Mouse (Mus musculus) liver, embryonic 11.5 days (tissue): ENCODE data around the gene Rnf213. TPM values are rescaled to one million over a fixed set of nuclear protein-coding genes. Genes with fewer than 3 reads are reported as not detected.

Experiments
- ATAC-seq: fragments of 200-750 bp; cut with Nextera tagmentation; replicated peaks from 2 replicates; pipeline ENCODE4 v1.8.0; 2017; ENCODE audit warnings: moderate number of reproducible peaks, mild to moderate bottlenecking, moderate TSS enrichment, moderate library complexity; ENCODE audit not compliant: low FRiP score
- DNase-seq: peaks from one replicate; pipeline ENCODE4 v3.0.0-alpha.2; 2017; ENCODE audit warnings: low spot score
- H3K27ac ChIP-seq: fragments of 300-500 bp; sonication (generic); 2 replicates; pipeline ENCODE4 v1.5.1; 2014; ENCODE audit warnings: mild to moderate bottlenecking, low read depth, low read length, control low read depth
- H3K27me3 ChIP-seq: fragments of 300-500 bp; sonication (generic); replicated peaks from 2 replicates; pipeline ENCODE4 v1.6.1; 2014; ENCODE audit warnings: low read length, mixed read lengths; ENCODE audit not compliant: control insufficient read depth, insufficient read depth
- H3K36me3 ChIP-seq: fragments of 300-500 bp; sonication (generic); 2 replicates; pipeline ENCODE4 v1.6.1; 2014; ENCODE audit warnings: mild to moderate bottlenecking, low read length, moderate library complexity, mixed read lengths; ENCODE audit not compliant: control insufficient read depth, insufficient read depth
- H3K4me1 ChIP-seq: fragments of 300-500 bp; sonication (generic); replicated peaks from 2 replicates; pipeline ENCODE4 v1.6.1; 2014; ENCODE audit warnings: low read length, mixed read lengths; ENCODE audit not compliant: control insufficient read depth, insufficient read depth
- H3K4me2 ChIP-seq: fragments of 300-500 bp; sonication (generic); 2 replicates; pipeline ENCODE4 v1.6.1; 2014; ENCODE audit warnings: mild to moderate bottlenecking, control low read depth, moderate library complexity
- H3K4me3 ChIP-seq: fragments of 300-500 bp; sonication (generic); 2 replicates; pipeline ENCODE4 v1.5.1; 2014; ENCODE audit warnings: low read depth, low read length, control low read depth
- H3K9ac ChIP-seq: fragments of 300-500 bp; sonication (generic); 2 replicates; pipeline ENCODE4 v1.6.1; 2014; ENCODE audit warnings: low read depth, low read length, control low read depth
- H3K9me3 ChIP-seq: fragments of 300-500 bp; sonication (generic); 2 replicates; pipeline ENCODE4 v1.6.1; 2016; ENCODE audit warnings: low read length, inconsistent platforms, mixed read lengths; ENCODE audit not compliant: control insufficient read depth
- WGBS: fragments of 180-500 bp; shearing (Covaris S2); extraction: QIAGEN DNeasy Blood & Tissue Kit; methylation state at CpG from one replicate; pipeline ENCODE4 v1.1.7; 2014; 5-methylcytosine and 5-hydroxymethylcytosine counted together
- polyA plus RNA-seq: library from polyadenylated mRNA; unstranded; fragments of >200 nt; fragmentation: Nextera tagmentation; extraction: Ambion mirVana; gene quantifications from 2 replicates; pipeline ENCODE4 v1.2.1, GENCODE M21; 2014

Rnf213 gene
- polyA plus RNA-seq, 1 experiment from 2014 or later = 8.0 TPM

GRCm38 (mm10) chr11:119435880-119436872, 43.3 kb downstream of the Rnf213 start:
- Histone ChIP-seq H3K27ac (no peak overlapping the region), H3K36me3 (peaks cover 16% of the 10 kb centered on the region), H3K9ac (no peak overlapping the region), H3K9me3 (no peaks in the 10 kb centered on the region), H3K4me2 (no peak overlapping the region), H3K4me1 (no peaks in the 10 kb centered on the region), H3K4me3 (no peak overlapping the region), H3K27me3 (no peaks in the 10 kb centered on the region)
- ATAC-seq (no peak), DNase-seq (no peak)
- WGBS = 71% methylated on average over 19 of the region's 19 CpGs

DNA sequence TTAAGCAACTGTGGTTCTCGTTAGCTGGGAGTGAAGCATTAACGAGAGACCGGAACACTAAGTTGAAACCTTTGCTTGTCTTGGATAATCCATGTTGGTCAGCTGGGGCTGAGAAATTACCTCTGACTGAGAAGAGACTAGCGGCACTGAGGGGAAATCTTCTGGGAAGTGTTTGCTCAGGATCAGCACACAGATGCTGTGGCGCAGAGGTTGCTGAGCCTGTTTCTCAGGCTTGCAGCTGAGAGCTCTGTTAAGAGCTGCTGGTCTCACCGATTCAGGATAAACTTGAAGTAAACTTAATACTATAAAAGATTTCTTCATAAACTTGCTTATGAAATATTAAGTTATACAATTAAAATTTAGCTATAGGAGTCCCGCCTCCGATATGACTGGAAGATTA, 45.9 kb downstream of the Rnf213 start:
- whole genome bisulfite sequencing = 85% methylated on average over 8 of the region's 8 CpGs
- H3K9ac ChIP-seq = no peak overlapping the region
- no peaks in the 10 kb centered on the region for H3K4me1 ChIP-seq
- DNase-seq (no peak), ATAC-seq (no peak)
- H3K4me2 ChIP-seq = no peak overlapping the region
- peaks cover 14% of the 10 kb centered on the region for H3K36me3 ChIP-seq
- no peaks in the 10 kb centered on the region for H3K9me3 ChIP-seq
- no peak overlapping the region for H3K27ac ChIP-seq
- H3K4me3 ChIP-seq = no peak overlapping the region
- H3K27me3 ChIP-seq = no peaks in the 10 kb centered on the region

DNA sequence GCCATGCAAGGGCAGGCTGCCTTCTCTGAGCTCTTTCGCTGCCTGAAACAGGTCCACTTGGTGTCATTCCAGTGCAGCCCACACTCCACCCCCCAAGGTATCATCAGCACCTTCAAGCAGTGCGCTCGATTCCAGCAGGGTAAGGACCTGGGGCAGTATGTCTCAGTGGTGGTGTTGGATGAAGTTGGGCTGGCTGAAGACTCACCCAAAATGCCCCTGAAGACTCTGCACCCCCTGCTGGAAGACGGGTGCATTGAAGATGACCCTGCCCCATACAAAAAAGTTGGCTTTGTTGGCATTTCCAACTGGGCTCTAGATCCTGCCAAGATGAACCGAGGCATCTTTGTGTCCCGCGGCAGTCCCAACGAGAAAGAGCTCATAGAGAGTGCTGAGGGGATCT, 49.3 kb downstream of the Rnf213 start:
- no peak overlapping the region for H3K27ac ChIP-seq
- peaks cover 7% of the 10 kb centered on the region; the same call in 1 of the 2 replicates for H3K36me3 ChIP-seq
- no peak for DNase-seq
- no peak overlapping the region for H3K9ac ChIP-seq
- whole genome bisulfite sequencing = 89% methylated on average over 8 of the region's 8 CpGs
- no peaks in the 10 kb centered on the region for H3K9me3 ChIP-seq
- H3K4me3 ChIP-seq = no peak overlapping the region
- ATAC-seq = no peak
- H3K27me3 ChIP-seq = no peaks in the 10 kb centered on the region
- no peak overlapping the region for H3K4me2 ChIP-seq
- no peaks in the 10 kb centered on the region for H3K4me1 ChIP-seq

- DNase-seq = no peak
- Histone ChIP-seq H3K9me3 (no peaks in the 10 kb centered on the region), H3K4me2 (no peak overlapping the region), H3K4me1 (no peaks in the 10 kb centered on the region), H3K36me3 (peaks cover 7% of the 10 kb centered on the region; the same call in 1 of the 2 replicates), H3K4me3 (no peak overlapping the region), H3K27me3 (no peaks in the 10 kb centered on the region), H3K27ac (no peak overlapping the region), H3K9ac (no peak overlapping the region)
- no peak for ATAC-seq
- 79% methylated on average over 9 of the region's 9 CpGs for WGBS
Observed at GRCm38 (mm10) chr11:119443442-119443841, 50.5 kb downstream of the Rnf213 start.

- Histone ChIP-seq H3K9ac (no peak overlapping the region), H3K4me2 (no peak overlapping the region), H3K4me1 (no peaks in the 10 kb centered on the region), H3K4me3 (no peak overlapping the region), H3K9me3 (no peaks in the 10 kb centered on the region), H3K27me3 (no peaks in the 10 kb centered on the region), H3K27ac (no peak overlapping the region), H3K36me3 (peaks cover 7% of the 10 kb centered on the region; the same call in 1 of the 2 replicates)
- 71% methylated on average over 4 of the region's 4 CpGs for WGBS
- DNase-seq (no peak), ATAC-seq (no peak)
Observed at GRCm38 (mm10) chr11:119456097-119456496, 63.2 kb downstream of the Rnf213 start.

DNA sequence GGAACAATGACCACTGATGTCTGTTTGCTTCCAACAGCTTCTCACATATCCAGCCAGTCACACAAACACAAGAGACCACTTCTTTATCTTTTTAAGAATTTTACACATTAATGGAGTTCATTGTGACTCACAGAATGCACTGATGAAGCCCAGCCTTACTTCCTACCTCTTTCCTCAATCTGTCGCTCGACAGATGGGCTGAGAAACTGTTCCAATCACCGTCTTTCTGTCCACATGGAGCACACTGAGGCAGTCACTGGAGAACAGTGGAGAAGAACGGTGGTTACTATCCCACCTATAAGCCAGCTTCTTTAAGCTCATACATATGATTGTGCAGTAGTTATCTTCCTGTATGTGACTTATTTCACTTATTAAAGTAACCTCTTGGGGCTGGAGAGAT, 85.0 kb downstream of the Rnf213 start:
- no peak overlapping the region for H3K9ac ChIP-seq
- H3K36me3 ChIP-seq = peaks cover 7% of the 10 kb centered on the region; the same call in 1 of the 2 replicates
- no peaks in the 10 kb centered on the region for H3K9me3 ChIP-seq
- H3K4me1 ChIP-seq = no peaks in the 10 kb centered on the region
- no peak overlapping the region for H3K27ac ChIP-seq
- 82% methylated on average over 4 of the region's 4 CpGs for WGBS
- no peak overlapping the region for H3K4me2 ChIP-seq
- no peak for ATAC-seq
- no peak overlapping the region for H3K4me3 ChIP-seq
- no peaks in the 10 kb centered on the region for H3K27me3 ChIP-seq
- no peak for DNase-seq

DNA sequence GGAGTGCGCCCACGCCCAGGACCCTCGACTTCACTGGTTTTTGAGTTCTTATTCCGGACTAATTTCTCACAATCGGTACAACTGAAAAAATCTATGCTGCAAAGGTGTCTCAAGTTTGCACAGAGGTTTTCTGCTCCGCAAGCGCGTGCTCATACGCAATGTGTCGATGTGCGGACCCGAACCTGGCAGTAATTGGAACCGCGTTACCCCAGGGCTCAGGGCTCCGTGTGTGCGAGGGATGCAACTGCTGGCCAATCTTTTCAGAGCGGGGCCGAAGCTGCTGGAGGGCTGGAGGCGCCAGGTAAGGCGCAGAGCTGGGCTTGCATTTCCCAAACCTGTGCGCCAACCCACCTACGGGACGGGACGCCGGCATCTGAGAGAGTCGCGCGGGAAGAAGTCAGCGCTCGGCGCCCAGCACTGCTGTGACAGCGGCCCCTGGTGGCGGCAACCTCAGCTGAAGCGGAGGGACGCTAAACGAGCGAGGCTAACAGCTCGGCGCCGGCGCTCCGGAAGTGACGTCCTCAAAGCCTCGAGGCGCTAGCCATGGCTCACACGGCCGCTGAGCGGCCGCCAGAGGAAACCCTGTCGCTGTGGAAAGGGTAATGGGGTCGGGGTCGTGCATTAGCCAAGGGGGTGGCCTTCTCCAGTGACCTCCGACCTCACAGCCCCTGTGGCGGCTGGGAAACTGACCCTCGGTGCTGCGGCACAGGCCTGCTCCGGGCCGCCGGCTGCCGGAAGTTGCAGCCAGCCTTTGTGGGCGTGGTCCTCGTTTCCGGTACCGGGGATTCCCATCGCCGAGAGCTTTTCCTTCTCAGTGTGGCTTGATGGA, 98.2 kb downstream of the Rnf213 start, which contains the start of gene Endov:
Gene Endov, plus strand, starts transcription at position 487 of the 829 bp plus-strand sequence.
- peak; percentile 98 for DNase-seq
- H3K27ac ChIP-seq = peak within 1 kb of the TSS; percentile 76
- WGBS = 1% methylated on average over 66 of the region's 66 CpGs
- peak within 1 kb of the TSS; percentile 89 for H3K9ac ChIP-seq
- H3K9me3 ChIP-seq = no peaks in the 10 kb centered on the region
- no peaks in the 10 kb centered on the region for H3K27me3 ChIP-seq
- ATAC-seq = peak; percentile 96
- H3K4me3 ChIP-seq = peak within 1 kb of the TSS; percentile 87
- H3K4me1 ChIP-seq = peaks cover 9% of the 10 kb centered on the region
- peak within 1 kb of the TSS; percentile 87 for H3K4me2 ChIP-seq
- H3K36me3 ChIP-seq = no peaks in the 10 kb centered on the region

DNA sequence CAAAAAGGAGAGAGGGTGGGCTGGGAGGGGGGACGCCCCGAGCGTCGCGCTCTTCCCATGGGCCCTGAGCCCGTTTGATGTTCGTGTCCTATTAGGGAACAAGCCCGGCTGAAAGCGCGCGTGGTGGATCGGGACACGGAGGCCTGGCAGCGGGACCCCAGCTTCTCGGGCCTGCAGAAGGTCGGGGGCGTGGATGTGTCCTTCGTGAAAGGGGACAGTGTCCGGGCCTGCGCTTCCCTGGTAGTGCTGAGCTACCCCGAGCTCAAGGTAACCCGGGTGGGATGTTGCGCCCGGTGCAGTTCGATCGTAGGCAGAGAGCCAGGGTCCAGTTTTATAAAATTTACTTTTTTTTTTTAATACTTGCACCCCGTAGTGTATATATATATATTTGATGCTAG, 98.8 kb downstream of the Rnf213 start:
- DNase-seq (no peak), ATAC-seq (no peak)
- Histone ChIP-seq H3K9me3 (no peaks in the 10 kb centered on the region), H3K4me3 (peak overlapping the region; percentile 87), H3K27ac (peak overlapping the region; percentile 76), H3K9ac (peak overlapping the region; percentile 89), H3K4me2 (peak overlapping the region; percentile 87), H3K36me3 (no peaks in the 10 kb centered on the region), H3K27me3 (no peaks in the 10 kb centered on the region), H3K4me1 (peaks cover 9% of the 10 kb centered on the region)
- WGBS = 7% methylated on average over 27 of the region's 27 CpGs
